Mouse (Mus musculus): ENCODE measurements around the gene Ciao2b. TPM values are rescaled to one million over a fixed set of nuclear protein-coding genes. Genes with fewer than 3 reads are reported as not detected.

Ciao2b gene
- 0.83 TPM for polyA plus RNA-seq (2014; fragmentation: Illumina TruSeq; extraction: RNeasy Lipid Tissue Mini Kit (QIAGEN cat#74804))

GRCm38 (mm10) chr8:104641426-104642323, at the start of gene Ciao2b:
TSS of gene Ciao2b (minus strand) at chr8:104641965.

GRCm38 (mm10) chr8:104630981-104631663, 10.6 kb downstream of the Ciao2b start, which contains the start of gene Rrad:
TSS of gene Rrad (minus strand) at chr8:104631327.

GRCm38 (mm10) chr8:104624161-104624560, 17.6 kb downstream of the Ciao2b start, which contains the start of gene Cdh16:
TSS of gene Cdh16 (minus strand) at chr8:104624396.

GRCm38 (mm10) chr8:104591133-104591834, 50.5 kb downstream of the Ciao2b start, which contains the start of gene Pdp2:
TSS of gene Pdp2 (plus strand) at chr8:104591451.

Other genes with a start within 250 kb of the Ciao2b start
- 39.0 TPM for gene Cmtm4, start 246.2 kb downstream of the Ciao2b start, polyA plus RNA-seq (2014; fragmentation: Illumina TruSeq; extraction: RNeasy Lipid Tissue Mini Kit (QIAGEN cat#74804))
- gene Dync1li2, start 198.9 kb downstream of the Ciao2b start, polyA plus RNA-seq (2014; fragmentation: Illumina TruSeq; extraction: RNeasy Lipid Tissue Mini Kit (QIAGEN cat#74804)): 117 TPM
- gene Terb1, start 132.1 kb downstream of the Ciao2b start, polyA plus RNA-seq (2014; fragmentation: Illumina TruSeq; extraction: RNeasy Lipid Tissue Mini Kit (QIAGEN cat#74804)): 3.6 TPM
- 383 TPM for gene Nae1, start 107.3 kb downstream of the Ciao2b start, polyA plus RNA-seq (2014; fragmentation: Illumina TruSeq; extraction: RNeasy Lipid Tissue Mini Kit (QIAGEN cat#74804))
- gene Car7, start 107.3 kb downstream of the Ciao2b start, polyA plus RNA-seq (2014; fragmentation: Illumina TruSeq; extraction: RNeasy Lipid Tissue Mini Kit (QIAGEN cat#74804)): 0.26 TPM
- 14.8 TPM for gene Pdp2, start 50.5 kb downstream of the Ciao2b start, polyA plus RNA-seq (2014; fragmentation: Illumina TruSeq; extraction: RNeasy Lipid Tissue Mini Kit (QIAGEN cat#74804))
- gene Cdh16, start 17.6 kb downstream of the Ciao2b start, polyA plus RNA-seq (2014; fragmentation: Illumina TruSeq; extraction: RNeasy Lipid Tissue Mini Kit (QIAGEN cat#74804)): not detected
- not detected for gene Rrad, start 10.6 kb downstream of the Ciao2b start, polyA plus RNA-seq (2014; fragmentation: Illumina TruSeq; extraction: RNeasy Lipid Tissue Mini Kit (QIAGEN cat#74804))
- gene Ces2a, start 92.0 kb upstream of the Ciao2b start, polyA plus RNA-seq (2014; fragmentation: Illumina TruSeq; extraction: RNeasy Lipid Tissue Mini Kit (QIAGEN cat#74804)): not detected
- gene Ces2b, start 189.6 kb upstream of the Ciao2b start, polyA plus RNA-seq (2014; fragmentation: Illumina TruSeq; extraction: RNeasy Lipid Tissue Mini Kit (QIAGEN cat#74804)): 0.17 TPM
- not detected for gene Ces2c, start 205.1 kb upstream of the Ciao2b start, polyA plus RNA-seq (2014; fragmentation: Illumina TruSeq; extraction: RNeasy Lipid Tissue Mini Kit (QIAGEN cat#74804))

Data from ovary, adult 10 weeks (tissue).